Mouse (Mus musculus): ENCODE results near the gene Adipor2.

DNA sequence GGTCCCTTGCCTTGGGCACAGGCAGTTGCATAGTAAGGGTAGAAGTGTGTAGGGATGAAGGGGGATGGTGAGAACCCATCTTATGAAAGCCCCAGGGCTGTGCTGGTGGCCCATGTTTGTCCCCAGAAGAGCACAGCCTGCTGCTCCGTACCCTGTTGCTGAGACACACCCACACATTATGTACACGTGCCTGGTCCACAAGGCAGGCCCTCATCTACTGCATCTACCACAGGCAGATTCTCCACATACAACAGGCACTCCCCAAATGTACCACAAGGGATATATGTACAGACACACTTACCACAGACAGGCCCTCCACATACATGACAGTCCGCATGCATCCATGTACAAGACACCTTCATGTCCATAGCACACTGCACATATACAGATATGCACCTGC, 80.2 kb downstream of the Adipor2 start:
- no peak for TF ChIP-seq POLR2A (IDR thresholded peaks at IDR 0.05; ENCODE audit: extremely low read depth, insufficient read depth, low read length)
- TF ChIP-seq CTCF (IDR thresholded peaks at IDR 0.05; ENCODE audit: low read depth, low read length), result no peak
